Comparison of ENCODE assay signal across 10 mouse cellular contexts in the genomic region with DNA sequence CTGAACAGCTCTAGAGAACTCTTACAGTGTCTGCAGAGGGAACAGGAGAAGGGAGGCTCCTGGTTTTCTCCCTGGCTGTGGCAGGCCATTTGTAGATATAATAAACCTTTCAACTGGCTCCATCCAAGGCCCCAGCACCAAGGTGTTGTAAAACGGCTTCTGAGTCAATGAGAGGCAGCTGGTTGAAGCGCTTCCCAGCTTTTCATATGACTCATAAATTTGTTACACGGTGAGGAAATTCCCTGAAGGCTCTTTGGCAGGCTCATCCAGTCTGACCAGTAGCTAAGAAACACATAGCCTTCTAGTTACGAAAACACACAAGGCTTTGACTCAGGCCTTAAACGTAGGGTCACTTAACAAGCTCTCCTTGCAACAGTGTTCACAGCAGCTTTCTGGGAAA.
DNase-seq lines count a peak whose midpoint lies in the region; ATAC-seq and TF ChIP-seq lines count a peak whose summit lies in the region.
"Had no signal": no experiment of that assay in that cellular context is flagged by ENCODE, and none has a peak within 500 bp of the region (broad histone marks: within the 10 kb centered on the region; RNA-seq: fewer than 3 reads in every experiment).

No protein-coding gene starts in this region.

- TF ChIP-seq CTCF in heart, postnatal 0 days (IDR thresholded peaks at IDR 0.05; ENCODE audit: low read depth): no peak

- no peak for TF ChIP-seq EP300 in heart, postnatal 0 days (IDR thresholded peaks at IDR 0.05; ENCODE audit: low read depth)

- WGBS in embryonic facial prominence, embryonic 14.5 days: 50% methylated on average over 5 of the region's 5 CpGs
- WGBS in embryonic facial prominence, embryonic 10.5 days: 77% methylated on average over 5 of the region's 5 CpGs
- 57% methylated on average over 5 of the region's 5 CpGs for WGBS in heart, postnatal 0 days
- 16% methylated on average over 5 of the region's 5 CpGs for WGBS in limb, embryonic 11.5 days
- 82% methylated on average over 5 of the region's 5 CpGs for WGBS in forebrain, embryonic 16.5 days

- no peak overlapping the region for H3K4me3 ChIP-seq in embryonic facial prominence, embryonic 14.5 days (ENCODE audit: low read depth, low read length)
- H3K4me3 ChIP-seq in embryonic facial prominence, embryonic 10.5 days: no peak overlapping the region
- H3K4me3 ChIP-seq in heart, postnatal 0 days (ENCODE audit: low read depth, low read length): no peak overlapping the region
- H3K4me3 ChIP-seq in limb, embryonic 11.5 days (ENCODE audit: low read depth, low read length): no peak overlapping the region
- H3K4me3 ChIP-seq in forebrain, embryonic 16.5 days (replicated peaks; ENCODE audit: low read length): no peak overlapping the region
- H3K4me3 ChIP-seq: erythroblast, embryonic 14.5 days had no signal

- peak; percentile 70 for DNase-seq in embryonic facial prominence, embryonic 14.5 days (ENCODE audit: low spot score)
- DNase-seq in embryonic facial prominence, embryonic 10.5 days (ENCODE audit: low spot score): no peak
- DNase-seq in Muller cell, postnatal 12 days (ENCODE audit: inconsistent ontology term): peak; percentile 63
- DNase-seq in heart, postnatal 0 days (ENCODE audit: low spot score): peak; percentile 7
- peak; percentile 47 for DNase-seq in limb, embryonic 11.5 days (ENCODE audit: low spot score)
- no peak for DNase-seq in thymus, postnatal 4 days
- DNase-seq in testis, postnatal 10 days (ENCODE audit: low spot score): no peak
- DNase-seq: liver, postnatal 0 days had no signal

- no peak overlapping the region for H3K27ac ChIP-seq in embryonic facial prominence, embryonic 14.5 days (replicated peaks; ENCODE audit: low read depth, low read length)
- H3K27ac ChIP-seq in embryonic facial prominence, embryonic 10.5 days (replicated peaks): no peak overlapping the region
- H3K27ac ChIP-seq in heart, postnatal 0 days (ENCODE audit: low read depth): no peak overlapping the region
- H3K27ac ChIP-seq in limb, embryonic 11.5 days (replicated peaks; ENCODE audit: low read depth, low read length): 0 out of 2 replicates have a peak overlapping the region, but pooled peaks have one; percentile 45
- H3K27ac ChIP-seq in forebrain, embryonic 16.5 days (ENCODE audit: low read length): no peak overlapping the region

- ATAC-seq in embryonic facial prominence, embryonic 14.5 days (ENCODE audit: low read depth): no peak
- no peak for ATAC-seq in heart, postnatal 0 days (ENCODE audit: insufficient read depth, low read depth)
- ATAC-seq in limb, embryonic 11.5 days (ENCODE audit: insufficient number of reproducible peaks, low FRiP score, low TSS enrichment, low read depth): 0 out of 2 replicates have a peak, but pooled peaks have one; percentile 39
- ATAC-seq in forebrain, embryonic 16.5 days: no peak
- ATAC-seq: liver, postnatal 0 days had no signal

- 0 out of 2 replicates have a peak, but pooled peaks cover 4% of the 10 kb centered on the region for H3K27me3 ChIP-seq in embryonic facial prominence, embryonic 14.5 days (replicated peaks; ENCODE audit: control insufficient read depth, insufficient read depth, low read length)
- H3K27me3 ChIP-seq in embryonic facial prominence, embryonic 10.5 days (replicated peaks; ENCODE audit: low read depth, poor library complexity, severe bottlenecking): peaks cover 17% of the 10 kb centered on the region
- 0 out of 2 replicates have a peak, but pooled peaks cover 8% of the 10 kb centered on the region for H3K27me3 ChIP-seq in heart, postnatal 0 days (ENCODE audit: control insufficient read depth, insufficient read depth, low read length)
- H3K27me3 ChIP-seq in limb, embryonic 11.5 days (ENCODE audit: control insufficient read depth, insufficient read depth, low read length): 0 out of 2 replicates have a peak, but pooled peaks cover 5% of the 10 kb centered on the region
- H3K27me3 ChIP-seq in forebrain, embryonic 16.5 days (replicated peaks; ENCODE audit: control insufficient read depth, insufficient read depth, low read length): no peaks in the 10 kb centered on the region

- H3K4me1 ChIP-seq in embryonic facial prominence, embryonic 14.5 days (ENCODE audit: control insufficient read depth, insufficient read depth, low read length): no peaks in the 10 kb centered on the region
- peaks cover 10% of the 10 kb centered on the region for H3K4me1 ChIP-seq in embryonic facial prominence, embryonic 10.5 days
- no peaks in the 10 kb centered on the region for H3K4me1 ChIP-seq in heart, postnatal 0 days (ENCODE audit: control insufficient read depth, insufficient read depth)
- H3K4me1 ChIP-seq in limb, embryonic 11.5 days (ENCODE audit: control insufficient read depth, insufficient read depth, low read length): peaks cover 8% of the 10 kb centered on the region; the same call in 1 of the 2 replicates
- no peaks in the 10 kb centered on the region for H3K4me1 ChIP-seq in forebrain, embryonic 16.5 days (replicated peaks; ENCODE audit: control insufficient read depth, insufficient read depth, low read length)

- H3K9ac ChIP-seq in embryonic facial prominence, embryonic 14.5 days (ENCODE audit: low read depth, low read length): no peak overlapping the region
- H3K9ac ChIP-seq in heart, postnatal 0 days (replicated peaks; ENCODE audit: low read depth, low read length): no peak overlapping the region
- no peak overlapping the region for H3K9ac ChIP-seq in limb, embryonic 11.5 days (ENCODE audit: low read length)
- no peak overlapping the region for H3K9ac ChIP-seq in forebrain, embryonic 16.5 days (replicated peaks; ENCODE audit: low read depth, low read length)
- H3K9ac ChIP-seq: liver, postnatal 0 days had no signal

- no peaks in the 10 kb centered on the region for H3K36me3 ChIP-seq in embryonic facial prominence, embryonic 14.5 days (ENCODE audit: control insufficient read depth, insufficient read depth, low read length)
- H3K36me3 ChIP-seq in embryonic facial prominence, embryonic 10.5 days (replicated peaks): no peaks in the 10 kb centered on the region
- H3K36me3 ChIP-seq in heart, postnatal 0 days (replicated peaks; ENCODE audit: control insufficient read depth, insufficient read depth, low read length): no peaks in the 10 kb centered on the region
- no peaks in the 10 kb centered on the region for H3K36me3 ChIP-seq in limb, embryonic 11.5 days (ENCODE audit: control insufficient read depth, insufficient read depth, low read length)
- no peaks in the 10 kb centered on the region for H3K36me3 ChIP-seq in forebrain, embryonic 16.5 days (ENCODE audit: control insufficient read depth, insufficient read depth)

- H3K9me3 ChIP-seq in embryonic facial prominence, embryonic 14.5 days (ENCODE audit: control insufficient read depth, low read length): no peaks in the 10 kb centered on the region
- no peaks in the 10 kb centered on the region for H3K9me3 ChIP-seq in embryonic facial prominence, embryonic 10.5 days
- H3K9me3 ChIP-seq in heart, postnatal 0 days (replicated peaks; ENCODE audit: control insufficient read depth, low read length): no peaks in the 10 kb centered on the region
- H3K9me3 ChIP-seq in limb, embryonic 11.5 days (ENCODE audit: control insufficient read depth, low read length): no peaks in the 10 kb centered on the region
- H3K9me3 ChIP-seq in forebrain, embryonic 16.5 days (ENCODE audit: control insufficient read depth, low read length): no peaks in the 10 kb centered on the region

- no peak overlapping the region for H3K4me2 ChIP-seq in embryonic facial prominence, embryonic 14.5 days (ENCODE audit: low read depth, low read length)
- H3K4me2 ChIP-seq in heart, postnatal 0 days (ENCODE audit: low read depth, low read length): no peak overlapping the region
- no peak overlapping the region for H3K4me2 ChIP-seq in limb, embryonic 11.5 days (ENCODE audit: low read depth, severe bottlenecking)
- H3K4me2 ChIP-seq in forebrain, embryonic 16.5 days (ENCODE audit: low read length): no peak overlapping the region

Comparison
In these comparisons a context has a peak if more than half of its experiments do, and no peak if none do; other contexts are left out.
1. DNase-seq: peak in embryonic facial prominence, embryonic 14.5 days (single experiment), Muller cell, postnatal 12 days (single experiment), heart, postnatal 0 days (single experiment) and limb, embryonic 11.5 days (single experiment); none in embryonic facial prominence, embryonic 10.5 days (single experiment), thymus, postnatal 4 days (single experiment) and testis, postnatal 10 days (single experiment).